Mouse (Mus musculus): Measurements from ENCODE around the gene Xrcc6. TPM values are rescaled to one million over a fixed set of nuclear protein-coding genes. Genes with fewer than 3 reads are reported as not detected.

Xrcc6 gene
- polyA plus RNA-seq, 1 experiment, result 7.8 TPM

DNA sequence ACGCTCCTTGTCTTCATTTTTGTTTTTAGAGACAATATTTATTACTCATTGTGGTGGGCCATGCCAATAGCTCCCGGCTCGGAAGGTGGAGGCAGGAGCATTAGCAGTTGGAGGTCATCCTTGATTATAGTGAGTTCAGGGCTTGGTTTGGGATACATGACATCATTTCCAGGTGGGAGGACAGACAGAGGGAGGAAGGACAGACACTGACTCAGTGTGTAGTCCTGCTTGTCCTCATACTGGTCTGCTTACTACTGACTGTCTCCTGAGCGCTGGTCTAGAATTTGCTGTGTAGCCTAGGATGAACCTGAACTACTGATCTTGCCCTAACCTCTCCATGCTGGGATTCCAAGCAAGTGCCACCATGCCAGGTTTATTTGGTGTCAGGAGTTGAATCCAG, 46.1 kb downstream of the Xrcc6 start, which contains the start of gene Desi1:
TSS of gene Desi1 (minus strand) at position 101 of the 400 bp plus-strand sequence.
- no peak for TF ChIP-seq CTCF (IDR thresholded peaks at IDR 0.05; ENCODE audit: extremely low read depth, insufficient read length, insufficient replicate concordance, low read depth, low read length)
- no peak for TF ChIP-seq POLR2A (IDR thresholded peaks at IDR 0.05; ENCODE audit: low read depth, low read length)
- Histone ChIP-seq H3K27me3 (ENCODE audit: control insufficient read depth, insufficient read depth, low read length) (no peaks in the 10 kb centered on the region), H3K27ac (ENCODE audit: insufficient read depth, low read depth, low read length) (no peak within 1 kb of the TSS), H3K4me3 (ENCODE audit: low read depth, low read length) (no peak within 1 kb of the TSS), H3K4me1 (ENCODE audit: control insufficient read depth, insufficient read depth, insufficient read length, low read length) (no peaks in the 10 kb centered on the region), H3K36me3 (ENCODE audit: control insufficient read depth, insufficient read depth, low read length) (peaks cover 36% of the 10 kb centered on the region)
- 93% methylated on average over 4 of the region's 4 CpGs for WGBS

GRCm38 (mm10) chr15:82035904-82036689, 48.5 kb downstream of the Xrcc6 start:
- Histone ChIP-seq H3K27me3 (ENCODE audit: control insufficient read depth, insufficient read depth, low read length) (no peaks in the 10 kb centered on the region), H3K4me1 (ENCODE audit: control insufficient read depth, insufficient read depth, insufficient read length, low read length) (no peaks in the 10 kb centered on the region), H3K27ac (ENCODE audit: insufficient read depth, low read depth, low read length) (no peak overlapping the region), H3K36me3 (ENCODE audit: control insufficient read depth, insufficient read depth, low read length) (peaks cover 36% of the 10 kb centered on the region), H3K4me3 (ENCODE audit: low read depth, low read length) (no peak overlapping the region)
- 79% methylated on average over 12 of the region's 12 CpGs for WGBS
- TF ChIP-seq CTCF (IDR thresholded peaks at IDR 0.05; ENCODE audit: extremely low read depth, insufficient read length, insufficient replicate concordance, low read depth, low read length) (no peak), POLR2A (IDR thresholded peaks at IDR 0.05; ENCODE audit: low read depth, low read length) (no peak)

DNA sequence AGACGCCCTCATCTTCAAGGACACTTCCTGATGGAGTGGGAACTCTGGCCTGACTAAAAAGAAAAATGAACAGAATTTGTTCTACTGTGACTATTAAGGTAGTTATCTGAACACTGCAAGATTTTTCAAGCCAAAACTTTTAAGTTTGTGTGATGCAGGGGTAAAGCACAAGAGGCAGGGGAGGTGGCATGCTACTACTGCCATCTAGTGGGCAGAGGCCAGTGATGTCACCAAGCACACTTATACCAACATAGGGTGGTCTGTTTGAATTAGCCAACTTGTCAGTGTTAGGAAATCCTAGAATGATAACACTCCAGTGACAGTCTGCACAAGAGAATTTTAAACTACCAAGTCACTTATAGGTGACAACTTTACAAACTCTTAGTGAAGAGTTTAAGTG, 53.0 kb downstream of the Xrcc6 start:
- Histone ChIP-seq H3K36me3 (ENCODE audit: control insufficient read depth, insufficient read depth, low read length) (peaks cover 35% of the 10 kb centered on the region), H3K27me3 (ENCODE audit: control insufficient read depth, insufficient read depth, low read length) (no peaks in the 10 kb centered on the region), H3K4me3 (ENCODE audit: low read depth, low read length) (no peak overlapping the region), H3K4me1 (ENCODE audit: control insufficient read depth, insufficient read depth, insufficient read length, low read length) (no peaks in the 10 kb centered on the region), H3K27ac (ENCODE audit: insufficient read depth, low read depth, low read length) (no peak overlapping the region)
- 91% methylated on average over 1 of the region's 1 CpGs for WGBS
- TF ChIP-seq CTCF (IDR thresholded peaks at IDR 0.05; ENCODE audit: extremely low read depth, insufficient read length, insufficient replicate concordance, low read depth, low read length) (peak; percentile 79; the same call in 1 of the 2 replicates), POLR2A (IDR thresholded peaks at IDR 0.05; ENCODE audit: low read depth, low read length) (no peak)

DNA sequence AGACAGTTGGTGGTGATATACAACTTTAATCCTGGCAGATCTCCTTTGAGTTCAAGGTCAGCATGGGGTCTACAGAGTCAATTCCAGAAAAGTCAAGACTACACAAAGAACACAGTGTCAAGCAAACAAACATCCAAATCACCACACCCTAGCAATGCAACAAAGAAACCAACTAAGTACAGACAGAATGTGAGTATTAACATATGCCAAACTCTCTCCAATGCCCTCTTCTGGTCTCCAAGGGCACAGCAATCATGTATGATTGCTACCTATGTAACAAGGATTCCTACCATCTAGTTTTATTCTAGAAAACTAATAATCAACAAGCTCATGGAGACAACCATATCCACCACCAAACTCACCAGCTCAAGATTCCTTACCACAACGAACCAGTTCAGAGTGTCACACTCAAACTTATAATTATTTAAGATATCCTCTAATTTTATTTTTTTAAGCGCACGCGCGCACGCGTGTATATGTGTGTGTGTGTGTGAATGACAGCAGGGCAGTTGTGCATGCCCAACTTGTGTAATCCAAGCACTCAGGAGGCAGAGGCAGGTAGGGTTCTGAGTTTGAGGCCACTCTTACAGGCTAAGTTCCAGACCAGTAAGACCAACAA, 56.6 kb downstream of the Xrcc6 start:
- TF ChIP-seq CTCF (IDR thresholded peaks at IDR 0.05; ENCODE audit: extremely low read depth, insufficient read length, insufficient replicate concordance, low read depth, low read length) (no peak), POLR2A (IDR thresholded peaks at IDR 0.05; ENCODE audit: low read depth, low read length) (no peak)
- WGBS, result 94% methylated on average over 7 of the region's 7 CpGs
- Histone ChIP-seq H3K27me3 (ENCODE audit: control insufficient read depth, insufficient read depth, low read length) (no peaks in the 10 kb centered on the region), H3K27ac (ENCODE audit: insufficient read depth, low read depth, low read length) (no peak overlapping the region), H3K36me3 (ENCODE audit: control insufficient read depth, insufficient read depth, low read length) (peaks cover 20% of the 10 kb centered on the region), H3K4me3 (ENCODE audit: low read depth, low read length) (no peak overlapping the region), H3K4me1 (ENCODE audit: control insufficient read depth, insufficient read depth, insufficient read length, low read length) (no peaks in the 10 kb centered on the region)

GRCm38 (mm10) chr15:82046246-82046891, 58.7 kb downstream of the Xrcc6 start:
- under 1% methylated on average over 26 of the region's 26 CpGs for WGBS
- TF ChIP-seq POLR2A (IDR thresholded peaks at IDR 0.05; ENCODE audit: low read depth, low read length), result no peak
- no peak for TF ChIP-seq CTCF (IDR thresholded peaks at IDR 0.05; ENCODE audit: extremely low read depth, insufficient read length, insufficient replicate concordance, low read depth, low read length)
- Histone ChIP-seq H3K27ac (ENCODE audit: insufficient read depth, low read depth, low read length) (no peak overlapping the region), H3K4me1 (ENCODE audit: control insufficient read depth, insufficient read depth, insufficient read length, low read length) (no peaks in the 10 kb centered on the region), H3K36me3 (ENCODE audit: control insufficient read depth, insufficient read depth, low read length) (peaks cover 8% of the 10 kb centered on the region), H3K27me3 (ENCODE audit: control insufficient read depth, insufficient read depth, low read length) (no peaks in the 10 kb centered on the region), H3K4me3 (ENCODE audit: low read depth, low read length) (peak overlapping the region; percentile 97)

DNA sequence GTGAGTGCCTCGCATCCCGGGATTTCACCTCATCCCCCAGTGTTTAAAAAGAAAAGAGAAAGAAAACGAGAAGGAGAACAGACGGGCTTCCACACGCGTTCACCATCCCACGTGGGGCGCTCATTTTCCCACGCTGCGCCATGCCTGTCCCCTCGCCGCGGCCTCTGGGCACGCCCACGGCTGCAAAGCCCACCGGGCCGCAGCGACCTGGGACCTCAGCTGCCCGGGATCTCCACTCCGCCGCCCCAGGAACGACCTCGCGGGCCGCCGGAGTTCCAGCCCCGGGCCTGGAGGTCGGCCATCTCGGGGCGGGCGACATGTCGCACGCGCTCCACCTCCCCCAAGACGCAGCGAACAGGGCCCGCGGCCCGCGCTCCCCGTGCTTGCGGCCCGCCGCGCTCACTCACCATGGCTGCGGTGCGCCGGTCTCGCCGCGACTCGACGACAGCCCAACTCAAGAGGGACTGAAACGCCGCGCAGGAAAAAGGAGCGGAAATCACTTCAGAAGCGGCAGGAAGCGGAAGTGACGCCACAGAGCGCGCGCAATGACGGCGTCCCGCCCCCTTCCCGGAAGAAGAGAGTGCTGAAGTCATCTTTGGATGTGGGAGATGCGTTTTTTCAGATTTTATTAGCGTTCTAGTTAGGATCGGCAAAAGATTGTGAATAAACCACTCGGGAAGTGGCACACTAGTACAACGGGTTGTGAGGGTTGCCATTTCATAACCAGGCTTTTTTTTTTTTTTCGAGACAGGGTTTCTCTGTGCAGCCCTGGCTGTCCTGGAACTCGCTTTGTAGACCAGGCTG, 59.6 kb downstream of the Xrcc6 start, which contains the start of gene Snu13:
TSS of gene Snu13 (minus strand) at position 519 of the 804 bp plus-strand sequence.
- Histone ChIP-seq H3K27ac (ENCODE audit: insufficient read depth, low read depth, low read length) (peak within 1 kb of the TSS; percentile 67), H3K4me3 (ENCODE audit: low read depth, low read length) (peak within 1 kb of the TSS; percentile 97), H3K36me3 (ENCODE audit: control insufficient read depth, insufficient read depth, low read length) (peaks cover 7% of the 10 kb centered on the region), H3K4me1 (ENCODE audit: control insufficient read depth, insufficient read depth, insufficient read length, low read length) (no peaks in the 10 kb centered on the region), H3K27me3 (ENCODE audit: control insufficient read depth, insufficient read depth, low read length) (no peaks in the 10 kb centered on the region)
- under 1% methylated on average over 74 of the region's 74 CpGs for WGBS
- TF ChIP-seq POLR2A (IDR thresholded peaks at IDR 0.05; ENCODE audit: low read depth, low read length) (peak; percentile 47), CTCF (IDR thresholded peaks at IDR 0.05; ENCODE audit: extremely low read depth, insufficient read length, insufficient replicate concordance, low read depth, low read length) (no peak)

All from small intestine, adult 2 months (tissue).